Mouse (Mus musculus) myocyte (in vitro differentiated cells): ENCODE results near the gene Itih5.

Experiments used
- CEBPB ChIP-seq: IDR thresholded peaks from 2 replicates; pipeline ENCODE4 v1.6.1; 2011; ENCODE audit warnings: mild to moderate bottlenecking, moderate library complexity; ENCODE audit not compliant: poor library complexity, insufficient read depth, severe bottlenecking
- E2F4 ChIP-seq: IDR thresholded peaks from one replicate; pipeline ENCODE4 v1.6.1; 2011; ENCODE audit warnings: mild to moderate bottlenecking, control low read depth, moderate library complexity; ENCODE audit not compliant: insufficient read depth
- POLR2A ChIP-seq: IDR thresholded peaks from one replicate; pipeline ENCODE4 v1.6.1; 2011; ENCODE audit warnings: low read depth, mild to moderate bottlenecking, control low read depth, moderate library complexity; ENCODE audit not compliant: insufficient read length

DNA sequence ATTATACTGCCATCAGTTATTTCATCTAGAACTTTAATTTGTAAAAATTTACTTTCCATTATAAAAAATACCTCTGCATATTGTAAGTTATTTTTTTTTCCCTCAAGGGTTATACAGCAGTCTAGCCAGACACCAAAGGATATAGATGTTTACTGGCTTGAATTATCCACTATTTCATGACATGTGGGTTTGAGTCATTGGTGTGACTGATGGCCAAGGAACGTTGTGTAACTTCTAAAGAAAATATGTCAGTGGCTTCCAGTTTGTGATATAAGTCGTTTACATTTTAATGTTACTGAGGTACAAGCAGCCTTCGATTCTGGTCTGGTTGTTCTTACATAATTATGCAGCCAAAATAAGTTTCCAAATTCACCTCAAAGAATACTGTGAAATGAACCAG is 151.5 kb downstream of the Itih5 start:
- TF ChIP-seq E2F4 (no peak), POLR2A (no peak), CEBPB (no peak)
